Mouse (Mus musculus) monocyte, adult 2 months (primary cell): ENCODE results near the gene Cyb5r3.
"Not testable (repeated sequence)": the region's sequence is repeated elsewhere in the genome, so short reads cannot be mapped to it uniquely, and the experiment has no call there.

ENCODE experiments used
- DNase-seq, 2 experiments: peaks; one replicate each; pipeline ENCODE4 v3.0.0; 2022; ENCODE audit warnings: low spot score in 2 of 2, low read depth in 1 of 2

Cyb5r3 gene

GRCm38 (mm10) chr15:83150694-83151093 lies 21.7 kb downstream of the Cyb5r3 start:
- no peak for DNase-seq

- DNase-seq, result no peak
Measured at GRCm38 (mm10) chr15:83150073-83150442, 22.3 kb downstream of the Cyb5r3 start.

- peak; percentile 93 to 97 for DNase-seq
Measured at GRCm38 (mm10) chr15:83149196-83150072, 23.0 kb downstream of the Cyb5r3 start, which contains the start of gene Poldip3. Gene Poldip3, minus strand, starts transcription at chr15:83149384.

GRCm38 (mm10) chr15:83148801-83149195 lies 23.6 kb downstream of the Cyb5r3 start:
- no peak for DNase-seq

- no peak for DNase-seq
Measured at GRCm38 (mm10) chr15:83148395-83148794, 24.0 kb downstream of the Cyb5r3 start.

- DNase-seq, result peak in 1 of 2 experiments; percentile 30
Measured at GRCm38 (mm10) chr15:83145541-83145940, 26.9 kb downstream of the Cyb5r3 start.

- DNase-seq, result no peak
Measured at GRCm38 (mm10) chr15:83142861-83143260, 29.5 kb downstream of the Cyb5r3 start.

- DNase-seq, result no peak
Measured at GRCm38 (mm10) chr15:83135654-83136053, 36.7 kb downstream of the Cyb5r3 start.

GRCm38 (mm10) chr15:83134671-83135070 lies 37.7 kb downstream of the Cyb5r3 start:
- DNase-seq, result no peak

- peak; percentile 23 to 30 for DNase-seq
Measured at GRCm38 (mm10) chr15:83129530-83130231, 42.7 kb downstream of the Cyb5r3 start.

GRCm38 (mm10) chr15:83127037-83127436 lies 45.4 kb downstream of the Cyb5r3 start:
- not testable (repeated sequence) for DNase-seq

- no peak for DNase-seq
Measured at GRCm38 (mm10) chr15:83126582-83126981, 45.8 kb downstream of the Cyb5r3 start.

- no peak for DNase-seq
Measured at GRCm38 (mm10) chr15:83124625-83125024, 47.8 kb downstream of the Cyb5r3 start.

- peak; percentile 55 to 76 for DNase-seq
Measured at GRCm38 (mm10) chr15:83122566-83123145, 49.7 kb downstream of the Cyb5r3 start, which contains the start of gene Rrp7a. Gene Rrp7a, minus strand, starts transcription at chr15:83122801.

GRCm38 (mm10) chr15:83121709-83122565 lies 50.5 kb downstream of the Cyb5r3 start:
- no peak for DNase-seq

- no peak for DNase-seq
Measured at GRCm38 (mm10) chr15:83118360-83118759, 54.0 kb downstream of the Cyb5r3 start.

GRCm38 (mm10) chr15:83115071-83115470 lies 57.3 kb downstream of the Cyb5r3 start:
- DNase-seq, result no peak

- DNase-seq, result no peak
Measured at GRCm38 (mm10) chr15:83114106-83114505, 58.3 kb downstream of the Cyb5r3 start.

- no peak for DNase-seq
Measured at GRCm38 (mm10) chr15:83112898-83113297, 59.5 kb downstream of the Cyb5r3 start.

GRCm38 (mm10) chr15:83111874-83112273 lies 60.5 kb downstream of the Cyb5r3 start:
- DNase-seq, result no peak

GRCm38 (mm10) chr15:83111290-83111689 lies 61.1 kb downstream of the Cyb5r3 start:
- no peak for DNase-seq
